ENCODE assay signal across 8 mouse cellular contexts in genomic region chr1:64118285-64119170, GRCm38 (mm10). TPM values are rescaled to one million over a fixed set of nuclear protein-coding genes. Genes with fewer than 3 reads are reported as not detected.
DNase-seq lines count a peak whose midpoint lies in the region; ATAC-seq and TF ChIP-seq lines count a peak whose summit lies in the region.

No protein-coding gene starts in this region.

- H3K27ac ChIP-seq in lung, embryonic 14.5 days (ENCODE audit: low read depth) = peak overlapping the region; percentile 100; the same call in 1 of the 2 replicates
- H3K27ac ChIP-seq in embryonic facial prominence, embryonic 12.5 days = no peak overlapping the region
- no peak overlapping the region; the same call in 1 of the 2 replicates for H3K27ac ChIP-seq in limb, embryonic 11.5 days (replicated peaks; ENCODE audit: low read depth, low read length)
- H3K27ac ChIP-seq in midbrain, postnatal 0 days (ENCODE audit: low read depth, low read length) = peak overlapping the region; percentile 100

- H3K36me3 ChIP-seq in lung, embryonic 14.5 days (ENCODE audit: insufficient read depth) = no peaks in the 10 kb centered on the region
- no peaks in the 10 kb centered on the region for H3K36me3 ChIP-seq in embryonic facial prominence, embryonic 12.5 days
- H3K36me3 ChIP-seq in limb, embryonic 11.5 days (ENCODE audit: control insufficient read depth, insufficient read depth, low read length) = no peaks in the 10 kb centered on the region
- H3K36me3 ChIP-seq in midbrain, postnatal 0 days (ENCODE audit: insufficient read depth, low read length) = no peaks in the 10 kb centered on the region

- no peak for TF ChIP-seq CTCF in lung, embryonic 14.5 days (IDR thresholded peaks at IDR 0.05; ENCODE audit: low read depth)
- TF ChIP-seq CTCF in midbrain, postnatal 0 days (IDR thresholded peaks at IDR 0.05) = no peak

- H3K4me1 ChIP-seq in lung, embryonic 14.5 days (ENCODE audit: insufficient read depth) = peaks cover 8% of the 10 kb centered on the region; the same call in 1 of the 2 replicates
- H3K4me1 ChIP-seq in embryonic facial prominence, embryonic 12.5 days = peaks cover 20% of the 10 kb centered on the region
- peaks cover 4% of the 10 kb centered on the region; the same call in 1 of the 2 replicates for H3K4me1 ChIP-seq in limb, embryonic 11.5 days (ENCODE audit: control insufficient read depth, insufficient read depth, low read length)
- peaks cover 21% of the 10 kb centered on the region for H3K4me1 ChIP-seq in midbrain, postnatal 0 days (ENCODE audit: insufficient read depth, low read length)

- DNase-seq in lung, embryonic 14.5 days = no peak
- DNase-seq in lung, adult 18-20 months = no peak
- DNase-seq in heart, postnatal 4 days = peak; percentile 14
- DNase-seq in limb, embryonic 11.5 days (ENCODE audit: low spot score) = no peak
- DNase-seq in midbrain, postnatal 0 days (ENCODE audit: low spot score) = no peak
- no peak for DNase-seq in gastrocnemius, postnatal 25 days
- no peak for DNase-seq in right cerebral cortex, postnatal 14 days

- 29% methylated on average over 6 of the region's 6 CpGs for WGBS in lung, embryonic 14.5 days
- 35% methylated on average over 6 of the region's 6 CpGs for WGBS in embryonic facial prominence, embryonic 12.5 days
- 48% methylated on average over 6 of the region's 6 CpGs for WGBS in limb, embryonic 11.5 days
- WGBS in midbrain, postnatal 0 days = 17% methylated on average over 6 of the region's 6 CpGs

- no peak for ATAC-seq in lung, embryonic 14.5 days (ENCODE audit: insufficient read depth)
- no peak for ATAC-seq in embryonic facial prominence, embryonic 12.5 days (ENCODE audit: insufficient number of reproducible peaks, insufficient read depth, low FRiP score, low TSS enrichment)
- no peak for ATAC-seq in limb, embryonic 11.5 days (ENCODE audit: insufficient number of reproducible peaks, low FRiP score, low TSS enrichment, low read depth)
- ATAC-seq in midbrain, postnatal 0 days (ENCODE audit: low FRiP score) = no peak

- no peaks in the 10 kb centered on the region for H3K27me3 ChIP-seq in lung, embryonic 14.5 days (ENCODE audit: insufficient read depth, low read length)
- no peaks in the 10 kb centered on the region for H3K27me3 ChIP-seq in embryonic facial prominence, embryonic 12.5 days
- no peaks in the 10 kb centered on the region for H3K27me3 ChIP-seq in limb, embryonic 11.5 days (ENCODE audit: control insufficient read depth, insufficient read depth, low read length)
- no peaks in the 10 kb centered on the region for H3K27me3 ChIP-seq in midbrain, postnatal 0 days (ENCODE audit: insufficient read depth, low read length)

- H3K4me3 ChIP-seq in lung, embryonic 14.5 days (ENCODE audit: low read depth, low read length) = peak overlapping the region; percentile 76
- peak overlapping the region; percentile 58 for H3K4me3 ChIP-seq in embryonic facial prominence, embryonic 12.5 days
- H3K4me3 ChIP-seq in limb, embryonic 11.5 days (ENCODE audit: low read depth, low read length) = no peak overlapping the region
- peak overlapping the region; percentile 74 for H3K4me3 ChIP-seq in midbrain, postnatal 0 days (ENCODE audit: low read depth, low read length)

- H3K9me3 ChIP-seq in lung, embryonic 14.5 days (ENCODE audit: low read depth, low read length) = no peaks in the 10 kb centered on the region
- H3K9me3 ChIP-seq in embryonic facial prominence, embryonic 12.5 days = no peaks in the 10 kb centered on the region
- no peaks in the 10 kb centered on the region for H3K9me3 ChIP-seq in limb, embryonic 11.5 days (ENCODE audit: control insufficient read depth, low read length)
- no peaks in the 10 kb centered on the region for H3K9me3 ChIP-seq in midbrain, postnatal 0 days (ENCODE audit: low read length)

- H3K9ac ChIP-seq in lung, embryonic 14.5 days = peak overlapping the region; percentile 79
- peak overlapping the region; percentile 73 for H3K9ac ChIP-seq in embryonic facial prominence, embryonic 12.5 days
- no peak overlapping the region for H3K9ac ChIP-seq in limb, embryonic 11.5 days (ENCODE audit: low read length)
- peak overlapping the region; percentile 91 for H3K9ac ChIP-seq in midbrain, postnatal 0 days (replicated peaks; ENCODE audit: low read length, poor library complexity, severe bottlenecking)

- H3K4me2 ChIP-seq in lung, embryonic 14.5 days = peak overlapping the region; percentile 88
- peak overlapping the region; percentile 73 for H3K4me2 ChIP-seq in embryonic facial prominence, embryonic 12.5 days (replicated peaks)
- H3K4me2 ChIP-seq in limb, embryonic 11.5 days (ENCODE audit: low read depth, severe bottlenecking) = peak overlapping the region; percentile 62; the same call in 1 of the 2 replicates
- peak overlapping the region; percentile 86 for H3K4me2 ChIP-seq in midbrain, postnatal 0 days (ENCODE audit: low read depth, low read length, poor library complexity, severe bottlenecking)

RNA-seq across cellular contexts. Expression of gene Klf7, which starts 3.6 kb away (rescaled TPM):
- polyA plus RNA-seq in lung, embryonic 14.5 days (2014; fragmentation: Nextera tagmentation; extraction: Ambion mirVana) = 17.7 and 19.8 TPM in 2 replicates
- 23.3 and 24.2 TPM in 2 replicates for polyA plus RNA-seq in embryonic facial prominence, embryonic 12.5 days (2016; fragmentation: Nextera tagmentation; extraction: Ambion mirVana)
- total RNA-seq in heart, postnatal 4 days (2021) = 10 to 100 TPM; 29.4 to 29.6 TPM
- 9.7 and 13.1 TPM in 2 replicates for polyA plus RNA-seq in limb, embryonic 11.5 days (2014; fragmentation: Nextera tagmentation; extraction: Ambion mirVana)
- 59.9 and 71.8 TPM in 2 replicates for total RNA-seq in midbrain, postnatal 0 days (2014; rRNA removed)
- 117 and 138 TPM in 2 replicates for polyA plus RNA-seq in midbrain, postnatal 0 days (2015; fragmentation: Nextera tagmentation; extraction: Ambion mirVana)
- 1 to 10 TPM; 7.1 to 8.6 TPM for total RNA-seq in gastrocnemius, postnatal 25 days (2021)

Comparison
In these comparisons a context has a peak if more than half of its experiments do, and no peak if none do; other contexts are left out.
1. H3K27ac ChIP-seq: peak in lung, embryonic 14.5 days (single experiment) and midbrain, postnatal 0 days (single experiment); none in embryonic facial prominence, embryonic 12.5 days (single experiment) and limb, embryonic 11.5 days (single experiment).
2. Peak in every context shown above with its lines, with median percentiles within 50 percentile points of each other: H3K4me2 ChIP-seq.